Mouse (Mus musculus): ENCODE results near the gene Il16. TPM values are rescaled to one million over a fixed set of nuclear protein-coding genes. Genes with fewer than 3 reads are reported as not detected.

Il16 gene
- polyA plus RNA-seq, 1 experiment from 2014 or later: 4.9 TPM

DNA sequence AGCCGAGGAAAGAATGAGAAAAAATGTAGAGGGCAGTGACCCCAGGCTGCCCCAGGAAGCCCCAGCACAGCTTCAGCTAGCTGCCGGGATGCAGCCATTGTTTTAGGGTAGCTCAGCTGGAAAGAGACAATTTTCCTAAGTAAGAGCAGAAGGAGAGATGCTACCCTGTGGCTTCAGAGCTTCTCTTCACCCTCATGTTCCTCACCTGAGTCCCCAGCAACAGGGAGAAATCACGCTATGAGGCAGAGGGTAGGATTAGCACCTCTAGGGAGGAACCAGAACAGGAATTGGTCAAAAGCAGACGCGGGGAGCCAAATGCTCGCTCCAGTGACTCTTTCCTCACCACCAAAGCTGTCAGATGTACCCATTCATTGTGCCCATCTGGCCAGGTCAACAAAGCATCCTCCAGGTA lies 10.8 kb downstream of the Il16 start:
- Histone ChIP-seq H3K4me2 (no peak overlapping the region), H3K27ac (no peak overlapping the region), H3K27me3 (no peaks in the 10 kb centered on the region), H3K9me3 (no peaks in the 10 kb centered on the region), H3K9ac (no peak overlapping the region), H3K36me3 (no peaks in the 10 kb centered on the region), H3K4me1 (peaks cover 20% of the 10 kb centered on the region), H3K4me3 (no peak overlapping the region)
- ATAC-seq (ENCODE audit: insufficient number of reproducible peaks, insufficient read depth, low FRiP score, low TSS enrichment, low read depth): no peak
- WGBS: 63% methylated on average over 6 of the region's 6 CpGs

DNA sequence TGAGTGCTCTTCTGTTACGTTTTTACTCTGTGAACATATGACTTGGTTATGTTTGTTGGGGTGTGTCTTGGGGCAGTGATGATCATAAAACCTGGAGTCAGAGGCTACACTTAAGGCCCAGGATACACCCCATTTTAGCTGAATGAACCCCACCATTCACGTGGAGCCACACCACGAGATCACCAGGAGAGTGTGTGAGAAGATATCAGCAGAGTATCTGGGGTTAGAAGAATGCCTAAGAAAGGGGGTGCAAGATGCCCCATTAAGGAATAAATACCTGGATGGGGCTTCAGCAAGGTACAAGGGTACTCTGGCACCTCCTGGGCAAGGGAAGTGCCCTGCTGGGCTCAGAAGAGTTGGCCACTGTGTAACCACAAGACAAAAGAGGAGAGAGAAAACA lies 11.3 kb downstream of the Il16 start:
- Histone ChIP-seq H3K4me3 (no peak overlapping the region), H3K9me3 (no peaks in the 10 kb centered on the region), H3K36me3 (no peaks in the 10 kb centered on the region), H3K27me3 (no peaks in the 10 kb centered on the region), H3K9ac (no peak overlapping the region), H3K4me2 (no peak overlapping the region), H3K4me1 (peaks cover 15% of the 10 kb centered on the region), H3K27ac (no peak overlapping the region)
- 91% methylated on average over 3 of the region's 3 CpGs for WGBS
- ATAC-seq (ENCODE audit: insufficient number of reproducible peaks, insufficient read depth, low FRiP score, low TSS enrichment, low read depth): no peak

- no peak overlapping the region for H3K9ac ChIP-seq
- WGBS: 93% methylated on average over 3 of the region's 3 CpGs
- no peak overlapping the region for H3K4me3 ChIP-seq
- H3K27ac ChIP-seq: no peak overlapping the region
- no peaks in the 10 kb centered on the region for H3K27me3 ChIP-seq
- H3K4me1 ChIP-seq: peaks cover 1% of the 10 kb centered on the region
- ATAC-seq (ENCODE audit: insufficient number of reproducible peaks, insufficient read depth, low FRiP score, low TSS enrichment, low read depth): no peak
- H3K4me2 ChIP-seq: no peak overlapping the region
- no peaks in the 10 kb centered on the region for H3K36me3 ChIP-seq
- no peaks in the 10 kb centered on the region for H3K9me3 ChIP-seq
These were observed 12.7 kb downstream of the Il16 start for GRCm38 (mm10) chr7:83732781-83733180.

DNA sequence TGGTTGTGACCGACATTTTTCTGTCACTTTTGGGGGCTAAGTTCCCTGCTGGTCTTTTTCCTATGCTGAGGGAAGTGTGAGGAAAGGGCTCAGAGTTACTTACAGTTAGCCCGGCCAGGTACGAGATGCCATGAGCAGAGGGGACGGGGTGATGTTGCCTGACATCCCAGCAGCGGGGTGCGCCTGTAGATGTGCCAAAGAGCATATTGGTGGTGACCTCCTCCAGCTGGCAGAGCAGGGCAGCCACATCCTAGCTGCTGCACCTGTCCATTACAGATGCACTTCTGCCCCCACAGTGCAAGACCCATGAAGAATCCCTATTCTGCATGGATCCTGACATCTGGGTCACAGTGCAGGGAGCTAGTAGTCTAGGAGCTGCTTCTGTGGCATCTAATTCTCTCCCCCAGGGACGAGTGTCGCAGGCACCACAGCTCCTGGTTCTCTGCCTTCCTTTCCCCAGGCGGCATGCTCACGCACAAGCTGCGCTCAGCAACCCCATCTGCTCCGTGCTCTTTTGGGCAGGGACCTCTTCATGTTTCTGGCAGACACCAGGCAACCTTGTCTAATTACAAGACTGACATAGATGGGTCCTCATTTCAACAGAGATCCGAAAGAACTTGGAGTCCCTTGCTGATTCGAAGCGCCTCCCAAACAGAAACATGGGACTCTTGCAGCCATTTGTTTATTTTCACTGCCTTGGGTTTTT lies 13.4 kb downstream of the Il16 start:
- 79% methylated on average over 15 of the region's 15 CpGs for WGBS
- Histone ChIP-seq H3K4me2 (no peak overlapping the region), H3K9ac (no peak overlapping the region), H3K9me3 (no peaks in the 10 kb centered on the region), H3K27ac (no peak overlapping the region), H3K27me3 (no peaks in the 10 kb centered on the region), H3K36me3 (no peaks in the 10 kb centered on the region), H3K4me1 (0 out of 2 replicates have a peak, but pooled peaks cover 3% of the 10 kb centered on the region), H3K4me3 (no peak overlapping the region)
- no peak for ATAC-seq (ENCODE audit: insufficient number of reproducible peaks, insufficient read depth, low FRiP score, low TSS enrichment, low read depth)

DNA sequence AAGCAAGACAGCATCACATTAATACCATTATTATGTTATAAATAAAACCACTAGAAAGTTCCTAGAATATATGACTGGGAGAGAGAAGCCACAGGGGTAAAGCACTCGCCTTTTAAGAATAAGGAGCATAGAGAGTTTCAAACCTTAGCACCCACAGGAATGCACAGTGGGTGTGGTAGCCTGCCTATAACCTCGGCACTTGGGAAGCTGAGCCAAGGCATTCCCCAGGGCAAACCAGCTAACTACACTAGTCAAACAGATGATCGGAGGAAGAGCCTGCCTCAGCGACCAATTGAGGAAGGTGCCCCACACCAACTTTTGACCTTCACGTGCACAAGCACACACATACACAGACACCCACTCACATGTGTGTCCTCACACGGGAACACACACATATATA lies 14.2 kb downstream of the Il16 start:
- no peak for ATAC-seq (ENCODE audit: insufficient number of reproducible peaks, insufficient read depth, low FRiP score, low TSS enrichment, low read depth)
- Histone ChIP-seq H3K9ac (no peak overlapping the region), H3K36me3 (no peaks in the 10 kb centered on the region), H3K27ac (no peak overlapping the region), H3K9me3 (no peaks in the 10 kb centered on the region), H3K27me3 (no peaks in the 10 kb centered on the region), H3K4me2 (no peak overlapping the region), H3K4me3 (no peak overlapping the region), H3K4me1 (peaks cover 11% of the 10 kb centered on the region)
- 78% methylated on average over 6 of the region's 6 CpGs for WGBS

GRCm38 (mm10) chr7:83726936-83727632 lies 18.4 kb downstream of the Il16 start:
- no peak overlapping the region for H3K9ac ChIP-seq
- no peak overlapping the region for H3K4me3 ChIP-seq
- no peaks in the 10 kb centered on the region for H3K36me3 ChIP-seq
- no peak overlapping the region for H3K4me2 ChIP-seq
- 0 out of 2 replicates have a peak overlapping the region, but pooled peaks have one; percentile 3 for H3K27ac ChIP-seq
- 33% methylated on average over 5 of the region's 5 CpGs for WGBS
- ATAC-seq (ENCODE audit: insufficient number of reproducible peaks, insufficient read depth, low FRiP score, low TSS enrichment, low read depth): no peak
- no peaks in the 10 kb centered on the region for H3K27me3 ChIP-seq
- H3K9me3 ChIP-seq: no peaks in the 10 kb centered on the region
- H3K4me1 ChIP-seq: peaks cover 22% of the 10 kb centered on the region

GRCm38 (mm10) chr7:83725801-83726200 lies 19.7 kb downstream of the Il16 start:
- peak overlapping the region; percentile 55; the same call in 1 of the 2 replicates for H3K27ac ChIP-seq
- no peak for ATAC-seq (ENCODE audit: insufficient number of reproducible peaks, insufficient read depth, low FRiP score, low TSS enrichment, low read depth)
- H3K36me3 ChIP-seq: no peaks in the 10 kb centered on the region
- H3K4me3 ChIP-seq: no peak overlapping the region
- no peaks in the 10 kb centered on the region for H3K9me3 ChIP-seq
- H3K9ac ChIP-seq: no peak overlapping the region
- no peak overlapping the region for H3K4me2 ChIP-seq
- H3K4me1 ChIP-seq: peaks cover 22% of the 10 kb centered on the region
- no peaks in the 10 kb centered on the region for H3K27me3 ChIP-seq

- WGBS: 27% methylated on average over 2 of the region's 2 CpGs
- no peaks in the 10 kb centered on the region for H3K27me3 ChIP-seq
- ATAC-seq (ENCODE audit: insufficient number of reproducible peaks, insufficient read depth, low FRiP score, low TSS enrichment, low read depth): no peak
These were observed 21.0 kb downstream of the Il16 start for GRCm38 (mm10) chr7:83724541-83724940.

DNA sequence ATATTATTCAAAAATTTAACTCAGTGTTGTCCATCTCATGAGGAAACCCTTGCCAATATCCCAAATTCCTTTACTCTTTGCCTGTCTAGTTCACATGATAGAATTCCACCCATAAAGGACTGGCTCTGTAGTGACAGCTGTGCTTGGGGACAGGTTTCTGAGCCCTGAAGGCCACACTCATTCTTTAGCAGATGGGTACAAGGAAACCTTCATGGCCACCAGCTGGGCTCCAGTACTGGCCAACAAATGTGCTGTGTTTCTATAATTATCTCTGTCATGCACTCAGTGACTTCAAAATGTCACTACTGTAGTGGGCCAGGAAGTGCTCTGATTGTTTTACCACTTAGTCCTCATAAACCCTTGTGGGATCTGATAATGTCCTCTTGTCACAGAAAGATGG lies 21.6 kb downstream of the Il16 start:
- Histone ChIP-seq H3K27me3 (no peaks in the 10 kb centered on the region), H3K4me2 (no peak overlapping the region), H3K9ac (no peak overlapping the region), H3K4me1 (peaks cover 28% of the 10 kb centered on the region), H3K36me3 (no peaks in the 10 kb centered on the region), H3K9me3 (no peaks in the 10 kb centered on the region), H3K4me3 (no peak overlapping the region), H3K27ac (no peak overlapping the region)
- ATAC-seq (ENCODE audit: insufficient number of reproducible peaks, insufficient read depth, low FRiP score, low TSS enrichment, low read depth): no peak

More at GRCm38 (mm10) chr7:83724541-83724940, 21.0 kb downstream of the Il16 start:
- Histone ChIP-seq H3K4me1 (peaks cover 28% of the 10 kb centered on the region), H3K9ac (no peak overlapping the region), H3K4me2 (no peak overlapping the region), H3K27ac (no peak overlapping the region), H3K9me3 (no peaks in the 10 kb centered on the region), H3K36me3 (no peaks in the 10 kb centered on the region), H3K4me3 (no peak overlapping the region)

- 88% methylated on average over 8 of the region's 8 CpGs for WGBS
- Histone ChIP-seq H3K9me3 (no peaks in the 10 kb centered on the region), H3K4me1 (peaks cover 31% of the 10 kb centered on the region), H3K27me3 (no peaks in the 10 kb centered on the region), H3K36me3 (no peaks in the 10 kb centered on the region), H3K9ac (no peak overlapping the region), H3K4me2 (no peak overlapping the region), H3K4me3 (no peak overlapping the region), H3K27ac (no peak overlapping the region)
- ATAC-seq (ENCODE audit: insufficient number of reproducible peaks, insufficient read depth, low FRiP score, low TSS enrichment, low read depth): no peak
These were observed 22.3 kb downstream of the Il16 start for GRCm38 (mm10) chr7:83723221-83723620.

DNA sequence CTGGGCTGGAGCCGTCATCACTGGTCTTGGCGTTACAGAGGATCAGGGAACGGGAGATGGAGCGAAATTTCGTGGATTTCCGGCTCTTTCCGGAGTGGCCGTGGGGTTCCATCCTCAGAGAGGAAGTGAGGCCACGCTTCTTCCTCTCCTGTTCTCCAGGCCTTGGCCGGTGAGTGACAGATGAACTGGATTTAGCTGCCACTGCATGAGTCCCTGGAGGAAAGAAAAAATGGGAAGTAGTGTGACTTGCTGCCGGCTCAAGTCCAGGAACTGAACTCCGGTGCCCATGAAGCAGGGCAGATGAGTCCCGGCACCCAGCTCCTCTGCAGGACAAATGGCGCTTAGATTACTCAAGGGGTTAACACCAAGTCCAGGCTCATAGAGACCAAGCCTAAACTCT lies 23.0 kb downstream of the Il16 start:
- Histone ChIP-seq H3K4me3 (no peak overlapping the region), H3K4me2 (no peak overlapping the region), H3K9me3 (no peaks in the 10 kb centered on the region), H3K9ac (no peak overlapping the region), H3K4me1 (peaks cover 38% of the 10 kb centered on the region), H3K27ac (no peak overlapping the region), H3K27me3 (no peaks in the 10 kb centered on the region), H3K36me3 (no peaks in the 10 kb centered on the region)
- ATAC-seq (ENCODE audit: insufficient number of reproducible peaks, insufficient read depth, low FRiP score, low TSS enrichment, low read depth): no peak
- 87% methylated on average over 14 of the region's 14 CpGs for WGBS

DNA sequence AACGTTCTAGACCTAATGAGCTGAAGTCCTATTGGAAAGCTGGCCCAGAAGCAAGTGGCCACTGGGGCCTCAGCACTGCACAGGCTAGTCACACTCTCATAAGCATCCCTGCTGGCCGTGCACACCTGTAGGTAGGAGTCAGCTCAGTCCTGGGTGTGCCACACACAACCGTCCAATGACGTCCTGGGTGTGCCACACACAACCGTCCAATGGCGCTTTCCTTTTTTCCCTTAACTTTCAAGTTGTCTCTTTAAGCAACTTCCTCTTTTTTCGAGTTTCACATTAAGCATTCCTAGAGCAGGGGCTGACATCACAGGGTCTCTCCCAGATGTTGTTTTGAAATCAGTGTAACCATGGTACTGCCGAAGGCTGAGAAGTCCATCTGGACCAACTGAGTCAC lies 25.3 kb downstream of the Il16 start:
- no peak for ATAC-seq (ENCODE audit: insufficient number of reproducible peaks, insufficient read depth, low FRiP score, low TSS enrichment, low read depth)
- Histone ChIP-seq H3K9me3 (no peaks in the 10 kb centered on the region), H3K36me3 (no peaks in the 10 kb centered on the region), H3K9ac (no peak overlapping the region), H3K27ac (no peak overlapping the region), H3K4me1 (peaks cover 28% of the 10 kb centered on the region), H3K4me3 (no peak overlapping the region), H3K27me3 (no peaks in the 10 kb centered on the region), H3K4me2 (no peak overlapping the region)
- WGBS: 71% methylated on average over 8 of the region's 8 CpGs
